Mouse (Mus musculus): ENCODE data around the gene Abcc9.

Abcc9 gene

DNA sequence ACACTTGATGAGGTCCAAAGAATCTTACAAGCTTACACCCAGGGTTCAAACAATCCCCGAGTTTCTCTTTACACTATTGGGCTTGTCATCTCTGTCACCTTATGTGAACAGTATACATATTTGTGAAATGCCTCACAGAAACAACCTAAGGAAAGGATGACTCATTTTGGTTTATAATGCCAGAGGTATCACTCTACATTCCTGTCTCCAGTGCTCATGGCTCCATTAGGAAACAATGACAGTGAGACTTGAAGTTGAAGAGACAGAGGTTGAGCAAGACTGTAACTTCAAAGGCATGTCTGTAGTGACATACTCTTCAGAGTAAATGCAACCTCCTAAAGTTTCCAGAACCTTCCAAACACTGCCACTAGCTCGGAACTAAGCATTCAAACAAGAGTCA lies 153.7 kb downstream of the Abcc9 start:
- DNase-seq (ENCODE audit: low spot score in 2 of 2): no peak

DNA sequence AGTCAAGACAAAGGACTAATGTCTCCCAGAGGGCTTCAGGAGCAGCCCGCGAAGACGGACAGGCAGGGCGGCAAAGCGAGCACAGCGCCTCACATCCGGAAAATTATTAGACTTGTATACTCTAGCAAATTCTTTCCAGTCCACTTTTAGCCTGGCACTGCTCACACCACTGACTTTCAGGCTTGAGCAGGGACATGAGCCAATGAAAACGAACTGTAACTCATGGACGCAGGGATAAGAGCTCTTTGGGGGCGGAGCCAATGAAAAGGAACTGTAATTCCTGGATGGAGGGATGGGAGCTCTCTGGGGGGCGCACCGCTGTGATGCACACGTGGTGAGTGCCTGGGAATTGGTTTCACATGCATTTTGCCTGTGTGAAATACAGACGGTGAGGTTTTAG lies 157.0 kb downstream of the Abcc9 start:
- no peak for DNase-seq (ENCODE audit: low spot score in 2 of 2)

DNA sequence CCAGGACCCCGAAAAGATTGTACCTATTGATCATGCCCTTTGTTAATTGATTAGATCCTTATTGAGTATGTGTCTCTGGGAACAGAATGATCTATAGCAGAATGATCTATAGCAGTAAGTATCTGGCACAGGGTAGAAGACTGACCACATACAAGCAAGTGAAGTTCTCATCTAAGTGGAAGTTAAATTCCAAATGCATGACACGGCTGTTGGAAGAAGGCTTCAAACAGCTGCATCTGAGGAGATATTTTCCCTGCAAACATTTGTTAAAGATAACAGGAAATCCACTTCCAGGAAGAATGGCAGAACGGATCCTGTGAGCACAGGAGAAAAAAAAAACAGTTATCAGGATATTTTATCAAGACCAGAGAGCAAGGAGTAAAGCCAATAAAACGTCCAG lies 158.5 kb downstream of the Abcc9 start:
- DNase-seq (ENCODE audit: low spot score in 2 of 2): no peak

DNA sequence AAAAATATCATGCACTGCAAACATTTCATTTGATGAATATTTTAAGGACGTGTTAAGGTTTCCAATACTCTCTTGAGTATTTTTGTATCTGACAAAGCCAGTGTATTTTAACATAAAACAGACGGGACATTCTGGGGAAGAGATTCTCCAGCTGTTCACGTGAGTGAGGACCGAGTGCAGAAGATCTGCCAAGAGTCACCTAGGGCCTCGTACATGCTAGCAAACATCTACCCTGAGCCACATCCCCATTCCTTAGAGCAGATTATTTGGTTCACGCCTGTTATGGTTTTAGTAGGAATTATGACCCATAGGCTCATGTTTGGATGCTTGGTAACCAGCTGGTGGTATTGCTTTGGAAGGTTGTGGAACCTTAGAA lies 159.3 kb downstream of the Abcc9 start:
- no peak for DNase-seq (ENCODE audit: low spot score in 2 of 2)

DNA sequence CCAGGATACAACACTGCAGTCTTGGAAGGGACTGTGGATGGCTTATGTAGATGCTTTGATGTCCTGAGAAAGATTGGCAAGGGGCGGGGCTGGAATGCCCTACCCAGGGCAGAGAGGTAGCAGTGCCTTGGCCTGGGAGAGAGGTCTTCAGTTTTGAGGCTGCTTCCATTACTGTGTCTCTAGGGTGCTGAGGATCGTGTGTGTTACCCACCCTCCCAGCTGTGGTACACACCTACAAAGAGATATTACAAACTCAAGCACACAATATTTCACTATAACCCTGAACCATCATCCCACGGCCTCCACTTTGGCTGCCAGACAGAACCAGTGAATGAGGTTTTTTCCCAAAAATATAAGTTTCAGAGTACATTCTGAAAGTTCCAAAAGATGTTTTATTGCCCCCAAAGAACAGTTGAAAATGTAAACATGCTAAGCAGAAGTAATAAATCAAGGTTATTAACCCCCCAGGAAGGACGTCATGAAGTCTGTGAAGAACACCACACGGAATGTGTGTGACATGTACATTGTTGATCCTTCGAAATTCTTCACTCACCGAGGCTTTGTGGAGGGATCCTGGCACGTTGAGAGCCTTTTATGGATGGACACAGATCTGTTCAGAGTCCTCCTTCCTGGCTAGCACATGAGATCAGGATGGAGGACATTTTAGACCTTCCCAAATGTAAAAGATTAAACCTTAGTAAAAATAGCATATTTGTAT lies 159.9 kb downstream of the Abcc9 start:
- DNase-seq (ENCODE audit: low spot score in 2 of 2): no peak

DNA sequence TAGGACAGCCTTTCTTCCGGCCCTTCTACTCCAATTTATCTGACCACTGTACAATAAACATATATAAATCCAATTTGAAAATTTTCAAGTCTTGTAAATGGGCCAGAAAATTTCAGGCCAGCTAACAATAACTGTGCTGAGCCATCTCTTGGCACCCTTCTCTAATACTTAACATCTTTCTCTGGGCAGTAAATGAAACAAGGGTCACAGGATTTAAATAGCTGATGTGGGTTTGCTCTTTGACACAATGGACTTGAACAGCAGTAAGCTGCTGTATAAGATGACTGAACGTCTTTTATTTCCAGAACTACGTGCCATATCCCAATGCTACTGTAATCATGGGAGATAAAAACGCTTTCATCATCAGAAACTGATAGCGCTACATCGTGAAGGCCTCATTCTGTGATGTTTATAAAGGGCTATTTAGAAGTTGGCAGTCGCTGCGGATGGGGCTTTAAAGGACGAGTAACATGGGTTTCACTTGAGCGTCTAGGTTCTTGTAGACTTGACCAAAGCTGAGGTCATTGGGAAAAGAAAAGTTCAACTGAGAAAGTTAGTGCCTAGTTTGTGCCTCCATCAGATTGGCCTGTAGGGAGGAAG lies 161.5 kb downstream of the Abcc9 start:
- no peak for DNase-seq (ENCODE audit: low spot score in 2 of 2)

DNA sequence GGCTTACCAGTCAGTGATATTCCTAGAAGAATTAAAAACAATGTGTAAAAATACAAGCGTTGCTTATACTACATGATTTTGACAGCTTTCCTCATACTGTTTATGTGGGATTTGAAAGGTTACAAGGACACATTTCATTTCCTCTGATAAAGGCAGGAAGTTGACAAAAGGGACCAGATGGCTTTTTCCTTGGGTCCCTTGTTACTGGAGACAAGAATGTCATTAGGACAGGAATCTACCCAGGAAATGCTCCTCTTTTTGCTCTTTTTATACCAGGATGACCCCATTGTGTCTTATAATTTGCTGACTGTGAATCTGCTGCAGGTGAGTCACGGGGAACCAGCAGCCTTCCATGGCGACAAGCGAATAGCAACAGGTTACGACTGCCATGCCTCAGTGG lies 162.0 kb downstream of the Abcc9 start:
- no peak for DNase-seq (ENCODE audit: low spot score in 2 of 2)

DNA sequence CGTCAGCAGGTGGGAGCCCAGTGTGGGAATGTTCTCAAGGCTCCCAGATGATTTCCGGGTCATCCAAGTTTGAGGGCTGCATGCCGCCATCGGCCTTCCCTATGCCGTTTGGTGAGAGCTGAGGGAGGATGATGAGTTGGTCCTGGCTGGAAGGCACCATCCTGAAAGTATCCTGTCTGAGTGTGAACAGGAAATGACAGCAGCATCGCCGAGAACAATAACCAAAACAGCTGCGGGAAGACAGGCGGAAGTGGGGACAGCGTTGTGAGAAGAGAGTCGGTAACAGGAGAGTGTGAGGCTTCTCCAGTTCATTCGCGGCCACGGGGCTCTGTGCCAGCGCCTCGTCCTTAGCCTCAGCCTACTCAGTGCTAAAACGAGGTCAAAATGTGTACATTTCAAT lies 163.6 kb downstream of the Abcc9 start:
- DNase-seq (ENCODE audit: low spot score in 2 of 2): no peak

Measured in left cerebral cortex, adult 9 months (tissue).